ENCODE assay signal across 25 mouse cellular contexts in genomic region chr19:35298846-35299245, GRCm38 (mm10).
DNase-seq lines count a peak whose midpoint lies in the region; ATAC-seq and TF ChIP-seq lines count a peak whose summit lies in the region.
"Had no signal": no experiment of that assay in that cellular context is flagged by ENCODE, and none has a peak within 500 bp of the region (broad histone marks: within the 10 kb centered on the region; RNA-seq: fewer than 3 reads in every experiment).

No protein-coding gene starts in this region.

- H3K36me3 ChIP-seq in C2C12 (ENCODE audit: control insufficient read depth, insufficient read depth), result peaks cover 8% of the 10 kb centered on the region
- H3K36me3 ChIP-seq: forebrain, embryonic 12.5 days; forebrain, embryonic 15.5 days; G1E; heart, embryonic 10.5 days; heart, embryonic 13.5 days; hindbrain, embryonic 15.5 days had no signal

- peaks cover 2% of the 10 kb centered on the region for H3K4me1 ChIP-seq in embryonic fibroblast, embryonic 13.5 days (ENCODE audit: control insufficient read depth, insufficient read depth, low read length)
- H3K4me1 ChIP-seq: forebrain, embryonic 12.5 days; forebrain, embryonic 15.5 days; heart, embryonic 10.5 days; heart, embryonic 13.5 days; hindbrain, embryonic 15.5 days had no signal

- TF ChIP-seq CTCF in C2C12 (IDR thresholded peaks at IDR 0.05; ENCODE audit: control insufficient read depth, insufficient read depth, insufficient read length), result no peak
- TF ChIP-seq CTCF in Patski (IDR thresholded peaks at IDR 0.05), result no peak
- TF ChIP-seq CTCF in embryonic fibroblast, embryonic 13.5 days (IDR thresholded peaks at IDR 0.05; ENCODE audit: borderline replicate concordance, insufficient read depth, low read length), result no peak

- in situ Hi-C loops in Patski (cut with MboI; ENCODE audit: low pct_unique_long_range_greater_than_20kb), result no loop called here

- H3K4me3 ChIP-seq in C2C12 (ENCODE audit: insufficient read depth, poor library complexity, severe bottlenecking), result no peak overlapping the region
- H3K4me3 ChIP-seq in embryonic fibroblast, embryonic 13.5 days (ENCODE audit: insufficient read depth, low read length), result no peak overlapping the region
- H3K4me3 ChIP-seq: forebrain, embryonic 12.5 days; forebrain, embryonic 15.5 days; heart, adult 2 months; heart, embryonic 10.5 days; heart, embryonic 13.5 days; hindbrain, embryonic 15.5 days had no signal

- POLR2A ChIA-PET in Patski (lab: Charles Lee), result no interaction called here

- peaks cover 10% of the 10 kb centered on the region for H3K79me2 ChIP-seq in C2C12 (ENCODE audit: control insufficient read depth, insufficient read depth)

- H3K27ac ChIP-seq in embryonic fibroblast, embryonic 13.5 days (ENCODE audit: insufficient read depth, low read length), result peak overlapping the region; percentile 85
- H3K27ac ChIP-seq: forebrain, embryonic 12.5 days; forebrain, embryonic 15.5 days; heart, adult 2 months; heart, embryonic 10.5 days; heart, embryonic 13.5 days; hindbrain, embryonic 15.5 days had no signal

- CTCF ChIA-PET in Patski (lab: Charles Lee), result no interaction called here

- no peak overlapping the region for H3ac ChIP-seq in C2C12 (ENCODE audit: control insufficient read depth, insufficient read length, low read depth)

- H3K27me3 ChIP-seq in C2C12 (ENCODE audit: control insufficient read depth, insufficient read depth, insufficient read length) (no peaks in the 10 kb centered on the region), Patski (peaks cover 7% of the 10 kb centered on the region)
- H3K27me3 ChIP-seq: CH12.LX; forebrain, embryonic 12.5 days; forebrain, embryonic 15.5 days; heart, embryonic 13.5 days; hindbrain, embryonic 15.5 days had no signal

- no peak for TF ChIP-seq POLR2A in embryonic fibroblast, embryonic 13.5 days (IDR thresholded peaks at IDR 0.05; ENCODE audit: low read depth, low read length)

- H3K79me3 ChIP-seq in C2C12 (ENCODE audit: low read depth), result peaks cover 8% of the 10 kb centered on the region

- DNase-seq in 3134 (ENCODE audit: extremely low read depth, insufficient read length, low spot score) (peak; percentile 46), Patski (ENCODE audit: low read depth, low spot score) (no peak)
- DNase-seq in right cerebral cortex, adult 18-20 months, result no peak
- DNase-seq in urinary bladder, adult 2 months (ENCODE audit: low spot score), result no peak
- DNase-seq in yolk sac, embryonic 10.5 days (ENCODE audit: low spot score), result no peak
- no peak for DNase-seq in urinary bladder, postnatal 36 days (ENCODE audit: low spot score in 2 of 2)
- DNase-seq: adrenal gland, adult 2 months; adrenal gland, postnatal 14 days; cerebellum, adult 18-20 months; cerebellum, adult 9-10 months; cerebellum, postnatal 14 days; gastrocnemius, postnatal 25 days; heart, adult 2 months; heart, postnatal 14 days; heart, postnatal 4 days had no signal

- ATAC-seq in Patski, result peak; percentile 82
- ATAC-seq: forebrain, embryonic 15.5 days; intestine, postnatal 0 days had no signal

TF ChIP-seq in C2C12, 6 proteins besides CTCF, POLR2A, EP300 and RAD21:
- TF ChIP-seq MYOD1 (IDR thresholded peaks at IDR 0.05; ENCODE audit: control insufficient read depth, insufficient read length, low read depth) (peak; percentile 47), MAX (IDR thresholded peaks at IDR 0.05) (no peak)
TF ChIP-seq in C2C12: peak in this region for 1.
